Mouse (Mus musculus) C2C12 (cell line): Measurements from ENCODE around the gene Apba1. TPM values are rescaled to one million over a fixed set of nuclear protein-coding genes. Genes with fewer than 3 reads are reported as not detected.

Source experiments
- H3K27me3 ChIP-seq: one replicate; pipeline ENCODE4 v1.6.1; 2011; ENCODE audit not compliant: control insufficient read depth, insufficient read depth, insufficient read length
- H3K36me3 ChIP-seq: one replicate; pipeline ENCODE4 v1.6.1; 2011; ENCODE audit not compliant: control insufficient read depth, insufficient read depth
- H3K4me3 ChIP-seq: one replicate; pipeline ENCODE4 v1.5.1; 2011; ENCODE audit warnings: mild to moderate bottlenecking, control low read depth; ENCODE audit not compliant: poor library complexity, insufficient read depth, severe bottlenecking
- H3K79me2 ChIP-seq: one replicate; pipeline ENCODE4 v1.6.1; 2011; ENCODE audit not compliant: control insufficient read depth, insufficient read depth
- H3K79me3 ChIP-seq: one replicate; pipeline ENCODE4 v1.6.1; 2011; ENCODE audit warnings: low read depth, control low read depth
- H3ac ChIP-seq: one replicate; pipeline ENCODE3; 2011; ENCODE audit warnings: low read depth; ENCODE audit not compliant: control insufficient read depth, insufficient read length
- CEBPB ChIP-seq: IDR thresholded peaks from one replicate; pipeline ENCODE4 v1.6.1; 2011; ENCODE audit warnings: low read depth, mild to moderate bottlenecking, control low read depth, moderate library complexity
- CTCF ChIP-seq: IDR thresholded peaks from one replicate; pipeline ENCODE4 v1.5.1; 2011; ENCODE audit not compliant: control insufficient read depth, insufficient read depth, insufficient read length
- FOSL1 ChIP-seq: IDR thresholded peaks from one replicate; pipeline ENCODE4 v1.8.0; 2011; ENCODE audit warnings: mild to moderate bottlenecking, low read length; ENCODE audit not compliant: poor library complexity, insufficient read depth, severe bottlenecking
- MAX ChIP-seq: IDR thresholded peaks from one replicate; pipeline ENCODE4 v1.6.1; 2011; ENCODE audit warnings: mild to moderate bottlenecking, control low read depth
- MYOD1 ChIP-seq: IDR thresholded peaks from one replicate; pipeline ENCODE4 v1.6.1; 2011; ENCODE audit warnings: low read depth; ENCODE audit not compliant: control insufficient read depth, insufficient read length
- MYOG ChIP-seq: IDR thresholded peaks from one replicate; pipeline ENCODE4 v1.6.1; 2011; ENCODE audit not compliant: control insufficient read depth, insufficient read length; ENCODE audit errors: extremely low read depth
- USF1 ChIP-seq: IDR thresholded peaks from one replicate; pipeline ENCODE4 v1.6.1; 2011; ENCODE audit warnings: low read depth, mild to moderate bottlenecking, control low read depth, moderate library complexity
- polyA plus RNA-seq: library from polyadenylated mRNA; unstranded; fragments of >200 nt; fragmentation: generic; extraction: Trizol; gene quantifications from one replicate; pipeline ENCODE4 v1.2.1, GENCODE M21; 2012; ENCODE audit warnings: missing spikeins

Apba1 gene
- polyA plus RNA-seq, 1 experiment: 0.02 TPM

DNA sequence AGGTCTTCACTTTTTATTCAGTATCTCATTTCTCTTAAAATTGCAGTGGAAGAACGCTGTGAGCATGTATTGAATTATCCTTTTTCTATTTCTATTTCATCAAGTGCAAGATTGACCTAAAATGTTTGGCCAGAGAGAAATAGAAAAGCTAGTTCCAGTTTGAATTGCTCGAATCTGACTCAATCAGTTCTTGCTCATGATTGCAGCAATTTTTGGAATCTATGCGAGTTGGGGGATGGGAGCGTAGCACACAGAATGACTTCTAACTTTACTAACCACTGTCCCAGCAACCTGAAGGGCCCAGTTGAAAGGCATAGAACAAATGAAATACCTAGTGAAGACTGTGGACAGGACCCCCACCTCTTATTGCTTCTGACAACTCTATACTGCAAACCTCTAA lies 64.8 kb downstream of the Apba1 start:
- H3K79me2 ChIP-seq: no peaks in the 10 kb centered on the region
- H3K27me3 ChIP-seq: no peaks in the 10 kb centered on the region
- H3ac ChIP-seq: no peak overlapping the region
- no peaks in the 10 kb centered on the region for H3K36me3 ChIP-seq
- no peaks in the 10 kb centered on the region for H3K79me3 ChIP-seq
- H3K4me3 ChIP-seq: no peak overlapping the region
- no peak for TF ChIP-seq MYOD1

DNA sequence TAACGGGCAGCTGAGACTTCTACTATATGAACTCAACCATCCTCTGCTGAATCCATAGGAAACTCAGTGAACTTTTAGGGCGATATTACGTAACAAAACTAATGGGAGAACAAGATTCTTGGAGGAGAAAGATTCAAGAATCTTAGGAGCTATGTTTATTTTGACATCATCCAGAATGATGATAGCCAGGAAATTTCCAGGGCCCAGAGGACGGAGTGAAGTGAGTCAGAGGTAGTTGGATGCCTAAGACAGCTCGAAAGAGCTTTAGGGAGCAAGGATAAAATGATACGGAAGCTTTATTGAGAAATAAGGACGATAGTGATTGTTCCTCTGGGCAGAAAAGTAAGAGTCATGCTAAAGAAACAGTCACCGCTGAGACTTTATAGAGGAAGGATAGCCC lies 67.6 kb downstream of the Apba1 start:
- Histone ChIP-seq H3K79me2 (no peaks in the 10 kb centered on the region), H3K27me3 (no peaks in the 10 kb centered on the region), H3ac (no peak overlapping the region), H3K4me3 (no peak overlapping the region), H3K36me3 (no peaks in the 10 kb centered on the region), H3K79me3 (no peaks in the 10 kb centered on the region)
- TF ChIP-seq FOSL1 (no peak), MAX (no peak), USF1 (no peak), CEBPB (no peak), MYOG (no peak), CTCF (no peak), MYOD1 (no peak)

DNA sequence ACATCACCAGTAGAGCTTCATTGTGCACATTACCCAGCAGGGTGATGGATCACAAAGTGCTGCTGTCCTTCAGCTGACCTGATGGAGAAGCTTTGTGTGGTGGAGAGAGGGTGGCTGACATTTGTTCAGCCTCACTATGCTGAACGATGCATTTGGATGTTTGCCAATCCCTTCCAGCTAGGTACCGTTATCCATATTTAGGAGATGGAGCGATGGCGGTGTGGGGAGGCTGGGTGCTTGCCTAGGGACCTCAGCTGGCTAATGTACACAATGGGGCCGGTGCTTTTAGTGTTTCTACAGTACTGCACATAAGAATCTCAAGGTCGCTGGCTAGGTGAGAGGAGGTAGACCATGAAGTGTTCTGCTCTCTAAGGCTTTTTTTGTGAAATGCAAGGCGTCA lies 72.1 kb downstream of the Apba1 start:
- Histone ChIP-seq H3ac (no peak overlapping the region), H3K79me3 (no peaks in the 10 kb centered on the region), H3K36me3 (no peaks in the 10 kb centered on the region), H3K79me2 (no peaks in the 10 kb centered on the region), H3K4me3 (no peak overlapping the region), H3K27me3 (no peaks in the 10 kb centered on the region)
- no peak for TF ChIP-seq MYOD1
- no peak for TF ChIP-seq CTCF
- no peak for TF ChIP-seq MYOG
- no peak for TF ChIP-seq MAX
- no peak for TF ChIP-seq CEBPB
- no peak for TF ChIP-seq FOSL1
- no peak for TF ChIP-seq USF1

DNA sequence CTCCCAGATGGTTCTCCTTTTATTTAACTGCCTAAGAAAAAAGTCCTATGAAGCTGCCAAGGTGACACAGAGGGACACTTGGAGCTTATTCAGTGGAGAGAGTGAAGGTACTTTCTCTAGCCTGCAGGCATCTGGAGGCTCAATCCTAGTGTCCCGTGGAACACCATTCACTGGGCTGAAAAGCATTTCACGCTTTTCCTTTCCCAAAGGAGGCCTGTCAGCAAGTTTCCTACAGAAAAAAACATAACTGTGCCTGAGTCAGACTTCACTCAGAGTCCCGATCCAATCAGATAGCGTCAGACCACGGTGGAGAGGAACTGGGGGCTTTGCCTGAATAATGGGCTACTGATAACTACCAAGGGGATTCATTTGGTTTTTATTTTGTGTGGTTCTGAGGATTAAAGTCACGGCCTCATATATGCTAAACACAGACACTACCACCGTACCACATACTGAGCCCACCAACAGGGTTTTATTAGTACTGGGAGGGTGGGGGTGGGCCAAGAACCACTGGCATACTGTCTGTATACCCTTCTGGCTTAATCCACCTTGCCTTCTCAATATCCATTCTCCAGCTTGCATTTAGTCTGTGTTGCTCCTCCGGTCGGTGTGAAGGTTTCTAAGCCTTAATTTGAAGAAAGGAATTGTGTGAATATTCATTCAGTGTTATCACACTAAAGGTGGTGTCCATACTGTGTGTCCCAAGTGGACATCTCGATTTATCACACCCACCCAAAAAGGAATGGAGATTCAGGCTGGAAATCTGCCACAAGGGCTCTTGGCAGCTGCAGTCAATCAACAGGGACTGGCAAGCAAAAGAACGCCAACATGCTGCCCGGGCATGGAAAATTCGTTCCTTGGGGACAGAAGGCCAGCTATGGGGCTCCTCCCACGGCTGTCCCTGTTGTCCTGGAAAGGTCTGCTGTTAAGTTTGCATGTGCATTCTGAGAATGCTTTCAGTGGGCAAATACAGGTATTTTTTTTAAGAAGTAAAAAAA lies 75.3 kb downstream of the Apba1 start:
- no peak overlapping the region for H3K4me3 ChIP-seq
- no peaks in the 10 kb centered on the region for H3K79me2 ChIP-seq
- no peaks in the 10 kb centered on the region for H3K27me3 ChIP-seq
- TF ChIP-seq MYOD1 (no peak), USF1 (no peak), MAX (no peak), CEBPB (no peak), FOSL1 (no peak), CTCF (no peak)
- no peaks in the 10 kb centered on the region for H3K36me3 ChIP-seq
- H3ac ChIP-seq: no peak overlapping the region
- no peaks in the 10 kb centered on the region for H3K79me3 ChIP-seq

DNA sequence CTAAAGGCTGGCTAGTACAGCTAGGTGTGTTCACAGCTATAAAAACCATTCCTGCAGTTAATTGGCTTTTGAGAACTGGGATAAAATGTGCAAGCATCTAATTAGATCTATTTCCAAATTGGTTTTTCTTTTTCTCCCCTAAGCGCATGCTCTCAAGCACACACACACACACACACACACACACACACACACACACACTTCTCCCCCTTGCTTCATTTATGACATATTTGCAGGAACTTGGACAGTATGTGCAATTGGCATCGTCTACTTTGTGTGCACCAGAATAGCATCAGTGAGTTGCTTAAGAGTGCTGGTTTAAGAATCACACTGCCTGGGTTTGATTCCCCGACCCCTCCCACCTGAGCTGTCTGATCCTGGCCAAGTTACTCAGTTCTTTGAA lies 76.0 kb downstream of the Apba1 start:
- Histone ChIP-seq H3ac (no peak overlapping the region), H3K79me3 (no peaks in the 10 kb centered on the region), H3K27me3 (no peaks in the 10 kb centered on the region), H3K79me2 (no peaks in the 10 kb centered on the region), H3K36me3 (no peaks in the 10 kb centered on the region), H3K4me3 (no peak overlapping the region)
- TF ChIP-seq MAX (no peak), USF1 (no peak), MYOD1 (no peak), CTCF (no peak), FOSL1 (no peak), MYOG (no peak)

DNA sequence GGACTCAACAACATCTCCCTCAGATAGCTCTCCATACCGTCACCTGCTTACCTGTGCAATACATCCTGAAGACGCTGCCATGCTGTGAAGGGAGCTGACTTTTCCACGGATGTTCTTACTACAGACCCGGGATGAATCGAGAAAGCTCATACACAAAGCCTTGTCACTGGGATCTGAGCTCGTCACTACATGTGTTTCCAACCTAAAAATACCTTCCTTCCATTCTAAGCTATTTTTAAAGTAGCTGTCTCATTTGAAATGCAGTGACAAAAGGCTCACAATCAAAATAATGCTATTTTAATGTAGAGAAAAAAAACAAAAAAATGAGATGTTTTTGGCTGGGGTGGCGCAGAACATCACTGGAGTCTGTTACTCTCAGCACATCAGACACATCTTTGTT lies 97.1 kb downstream of the Apba1 start:
- TF ChIP-seq CTCF: no peak
- no peak for TF ChIP-seq MYOG
- no peak for TF ChIP-seq MYOD1
- TF ChIP-seq USF1: no peak
- no peak for TF ChIP-seq CEBPB
- no peak for TF ChIP-seq FOSL1
- no peak for TF ChIP-seq MAX
- Histone ChIP-seq H3K27me3 (no peaks in the 10 kb centered on the region), H3K79me2 (no peaks in the 10 kb centered on the region), H3K36me3 (no peaks in the 10 kb centered on the region), H3ac (no peak overlapping the region), H3K4me3 (no peak overlapping the region), H3K79me3 (no peaks in the 10 kb centered on the region)
